Mouse (Mus musculus) mesoderm, embryonic 11.5 days (tissue): Measurements from ENCODE around the gene Fhl1.

Source experiments
- DNase-seq: peaks from one replicate; pipeline ENCODE4 v3.0.0-alpha.2; 2012; ENCODE audit warnings: low read depth, low spot score

The Fhl1 gene

GRCm38 (mm10) chrX:56752144-56752543 lies 20.6 kb downstream of the Fhl1 start:
- no peak for DNase-seq

GRCm38 (mm10) chrX:56753317-56754289 lies 22.0 kb downstream of the Fhl1 start:
- no peak for DNase-seq

- DNase-seq, result peak; percentile 26
Observed at GRCm38 (mm10) chrX:56755646-56756045, 24.1 kb downstream of the Fhl1 start.

GRCm38 (mm10) chrX:56756352-56756751 lies 24.8 kb downstream of the Fhl1 start:
- DNase-seq, result no peak

GRCm38 (mm10) chrX:56760257-56760760 lies 28.7 kb downstream of the Fhl1 start:
- no peak for DNase-seq

GRCm38 (mm10) chrX:56769838-56770237 lies 38.3 kb downstream of the Fhl1 start:
- no peak for DNase-seq

GRCm38 (mm10) chrX:56771751-56772150 lies 40.2 kb downstream of the Fhl1 start:
- no peak for DNase-seq

GRCm38 (mm10) chrX:56773329-56773728 lies 41.7 kb downstream of the Fhl1 start:
- DNase-seq, result no peak

GRCm38 (mm10) chrX:56786281-56787061 lies 54.9 kb downstream of the Fhl1 start:
- peak; percentile 30 for DNase-seq

- DNase-seq, result no peak
Observed at GRCm38 (mm10) chrX:56787486-56787885, 55.9 kb downstream of the Fhl1 start.

- no peak for DNase-seq
Observed at GRCm38 (mm10) chrX:56790591-56790990, 59.0 kb downstream of the Fhl1 start.

GRCm38 (mm10) chrX:56791268-56791667 lies 59.7 kb downstream of the Fhl1 start:
- peak; percentile 56 for DNase-seq

- peak; percentile 30 for DNase-seq
Observed at GRCm38 (mm10) chrX:56821765-56822603, 90.4 kb downstream of the Fhl1 start, which contains the start of gene Map7d3. Gene Map7d3 (minus strand): TSS chrX:56822326.

GRCm38 (mm10) chrX:56827492-56827891 lies 95.9 kb downstream of the Fhl1 start:
- no peak for DNase-seq

- DNase-seq, result no peak
Observed at GRCm38 (mm10) chrX:56835842-56836241, 104.3 kb downstream of the Fhl1 start.

- DNase-seq, result peak; percentile 24
Observed at GRCm38 (mm10) chrX:56839369-56839768, 107.8 kb downstream of the Fhl1 start.

- no peak for DNase-seq
Observed at GRCm38 (mm10) chrX:56841255-56841654, 109.7 kb downstream of the Fhl1 start.
